Mouse (Mus musculus) lung, adult 2 months (tissue): ENCODE measurements around the gene Ubl4b.

Experiments
- CTCF ChIP-seq: fragments of 200-500 bp; IDR thresholded peaks from 2 replicates; pipeline ENCODE4 v1.5.1; 2011; ENCODE audit warnings: mild to moderate bottlenecking, low read length, control low read depth; ENCODE audit not compliant: insufficient read depth
- POLR2A ChIP-seq: fragments of 200-500 bp; IDR thresholded peaks from 2 replicates; pipeline ENCODE4 v1.6.1; 2011; ENCODE audit warnings: low read depth, mild to moderate bottlenecking, control low read depth, low read length, borderline replicate concordance; ENCODE audit errors: extremely low read depth

DNA sequence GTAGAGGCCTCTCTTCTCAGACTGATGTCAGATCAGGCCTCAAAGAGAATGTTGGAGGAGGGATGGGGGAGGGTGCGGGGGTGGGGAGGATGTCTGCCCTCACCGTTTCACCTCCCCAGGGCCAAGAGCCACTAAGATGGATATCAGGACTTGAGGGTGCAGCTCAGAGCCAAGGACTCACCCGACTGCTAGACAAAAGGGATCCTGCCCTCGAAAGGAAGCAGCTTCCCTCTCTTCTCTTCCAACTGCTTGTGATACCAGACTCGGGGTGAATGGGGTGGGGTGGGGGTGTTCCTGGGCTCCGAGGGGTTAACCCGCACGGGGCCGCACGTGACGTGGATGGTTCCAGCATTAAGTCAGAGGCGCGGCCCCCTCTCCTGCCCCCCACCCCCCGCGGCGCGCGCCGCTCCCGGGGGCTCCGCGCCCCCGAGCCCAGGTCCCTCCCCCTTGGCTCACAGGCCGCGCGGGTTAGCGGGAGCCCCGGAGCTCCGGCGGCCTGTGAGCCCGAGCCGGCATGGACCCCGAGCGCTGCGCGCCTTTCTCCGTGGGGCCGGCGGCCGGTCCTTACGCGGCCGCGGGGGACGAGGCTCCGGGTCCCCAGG, 39.9 kb upstream of the Ubl4b start, which contains the start of gene Alx3:
- TF ChIP-seq POLR2A, result no peak
- no peak for TF ChIP-seq CTCF
